Mouse (Mus musculus) kidney, adult 2 months (tissue): ENCODE results near the gene Slc25a18.

ENCODE experiments used
- CTCF ChIP-seq: fragments of 200-500 bp; conservative IDR thresholded peaks from 2 replicates; pipeline ENCODE4 v1.5.1; 2011; ENCODE audit warnings: low read depth, mild to moderate bottlenecking, control low read depth, low read length, moderate library complexity, mixed read lengths; ENCODE audit not compliant: insufficient read depth, insufficient read length
- POLR2A ChIP-seq: fragments of 200-500 bp; IDR thresholded peaks from one replicate; pipeline ENCODE4 v1.6.1; 2011; ENCODE audit warnings: low read depth, low read length, control low read depth

DNA sequence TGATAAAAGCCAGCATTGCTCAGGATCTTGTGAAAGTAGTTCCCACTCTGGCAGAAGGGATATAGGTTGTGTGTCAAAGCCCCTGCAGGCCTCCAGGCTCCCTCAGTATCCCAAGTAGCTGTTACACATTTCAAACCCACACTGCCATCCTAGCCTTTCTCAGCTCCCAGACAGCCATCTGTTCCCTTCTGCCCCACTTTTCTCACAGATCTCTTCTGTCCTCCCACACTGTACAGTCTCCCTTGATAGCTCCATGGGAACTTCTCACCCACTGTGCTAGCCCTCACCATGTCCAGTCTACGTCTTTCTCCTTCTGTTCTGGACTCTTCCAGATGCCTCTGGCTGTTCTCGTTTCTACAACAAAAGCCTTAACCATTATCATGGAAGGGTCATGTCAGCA, 22.7 kb downstream of the Slc25a18 start:
- TF ChIP-seq CTCF = no peak
- no peak for TF ChIP-seq POLR2A
